8 mouse cellular contexts compared by ENCODE assay signal in genomic region chrX:105928861-105929477, GRCm38 (mm10). TPM values are rescaled to one million over a fixed set of nuclear protein-coding genes. Genes with fewer than 3 reads are reported as not detected.
A peak's percentile ranks its signal among the peaks of the same experiment; 100 is the strongest.
DNase-seq lines count a peak whose midpoint lies in the region; ATAC-seq and TF ChIP-seq lines count a peak whose summit lies in the region.

Atrx (minus strand) TSS chrX:105929403.

- H3K36me3 ChIP-seq in embryonic facial prominence, embryonic 12.5 days = no peaks in the 10 kb centered on the region
- H3K36me3 ChIP-seq in kidney, adult 2 months (ENCODE audit: control insufficient read depth, insufficient read depth, low read length) = no peaks in the 10 kb centered on the region
- H3K36me3 ChIP-seq in limb, embryonic 12.5 days = no peaks in the 10 kb centered on the region
- no peaks in the 10 kb centered on the region for H3K36me3 ChIP-seq in midbrain, embryonic 15.5 days (replicated peaks)
- no peaks in the 10 kb centered on the region for H3K36me3 ChIP-seq in spleen, adult 2 months (ENCODE audit: control insufficient read depth, insufficient read depth, low read length)

- peak within 1 kb of the TSS; percentile 80 for H3K9ac ChIP-seq in embryonic facial prominence, embryonic 12.5 days
- peak within 1 kb of the TSS; percentile 88 for H3K9ac ChIP-seq in limb, embryonic 12.5 days (replicated peaks)
- H3K9ac ChIP-seq in midbrain, embryonic 15.5 days = peak within 1 kb of the TSS; percentile 84

- peaks cover 5% of the 10 kb centered on the region; the same call in 1 of the 2 replicates for H3K4me1 ChIP-seq in embryonic facial prominence, embryonic 12.5 days
- peaks cover 6% of the 10 kb centered on the region; the same call in 1 of the 2 replicates for H3K4me1 ChIP-seq in kidney, adult 2 months (ENCODE audit: control insufficient read depth, insufficient read depth, low read length)
- peaks cover 7% of the 10 kb centered on the region; the same call in 1 of the 2 replicates for H3K4me1 ChIP-seq in limb, embryonic 12.5 days (replicated peaks)
- peaks cover 13% of the 10 kb centered on the region for H3K4me1 ChIP-seq in midbrain, embryonic 15.5 days
- H3K4me1 ChIP-seq in spleen, adult 2 months (ENCODE audit: control insufficient read depth, insufficient read depth, insufficient read length) = peaks cover 5% of the 10 kb centered on the region; the same call in 1 of the 2 replicates

- H3K27me3 ChIP-seq in embryonic facial prominence, embryonic 12.5 days = no peaks in the 10 kb centered on the region
- no peaks in the 10 kb centered on the region for H3K27me3 ChIP-seq in kidney, adult 2 months (replicated peaks; ENCODE audit: control insufficient read depth, insufficient read depth, low read length)
- H3K27me3 ChIP-seq in limb, embryonic 12.5 days = peaks cover 5% of the 10 kb centered on the region; the same call in 1 of the 2 replicates
- H3K27me3 ChIP-seq in midbrain, embryonic 15.5 days (replicated peaks) = no peaks in the 10 kb centered on the region
- H3K27me3 ChIP-seq in spleen, adult 2 months (ENCODE audit: control insufficient read depth, insufficient read depth, low read length) = no peaks in the 10 kb centered on the region

- DNase-seq in urinary bladder, adult 18-20 months (ENCODE audit: low spot score in 2 of 2) = peak; percentile 41 to 42
- no peak for DNase-seq in urinary bladder, postnatal 10 days (ENCODE audit: low spot score)
- peak; percentile 98 for DNase-seq in heart, adult 11 months
- peak; percentile 88 for DNase-seq in kidney, adult 2 months
- peak; percentile 59 to 65 for DNase-seq in spleen, adult 2 months (ENCODE audit: low read depth in 1 of 2, low spot score in 2 of 2)

- peak; percentile 91 for ATAC-seq in embryonic facial prominence, embryonic 12.5 days (ENCODE audit: insufficient number of reproducible peaks, insufficient read depth, low FRiP score, low TSS enrichment)
- peak; percentile 90 for ATAC-seq in limb, embryonic 12.5 days (ENCODE audit: insufficient number of reproducible peaks, insufficient read depth, low FRiP score, low TSS enrichment, low read depth)
- ATAC-seq in midbrain, embryonic 15.5 days (replicated peaks) = peak; percentile 97

- peak within 1 kb of the TSS; percentile 63 for H3K4me3 ChIP-seq in embryonic facial prominence, embryonic 12.5 days
- H3K4me3 ChIP-seq in kidney, adult 2 months (ENCODE audit: insufficient read depth, low read depth, low read length) = peak within 1 kb of the TSS; percentile 100
- peak within 1 kb of the TSS; percentile 62 for H3K4me3 ChIP-seq in limb, embryonic 12.5 days (replicated peaks)
- H3K4me3 ChIP-seq in midbrain, embryonic 15.5 days = peak within 1 kb of the TSS; percentile 66
- peak within 1 kb of the TSS; percentile 88 for H3K4me3 ChIP-seq in spleen, adult 2 months (ENCODE audit: extremely low read depth, insufficient read depth, insufficient read length)

- peak; percentile 61 for TF ChIP-seq POLR2A in kidney, adult 2 months (IDR thresholded peaks at IDR 0.05; ENCODE audit: low read depth, low read length)
- peak; percentile 13; the same call in 1 of the 2 replicates for TF ChIP-seq POLR2A in spleen, adult 2 months (IDR thresholded peaks at IDR 0.05; ENCODE audit: low read depth, low read length)

- WGBS in embryonic facial prominence, embryonic 12.5 days = 11% methylated on average over 42 of the region's 42 CpGs
- WGBS in kidney, adult 2 months = under 1% methylated on average over 38 of the region's 42 CpGs
- WGBS in limb, embryonic 12.5 days = 18% methylated on average over 41 of the region's 42 CpGs
- WGBS in midbrain, embryonic 15.5 days = 20% methylated on average over 42 of the region's 42 CpGs
- 34% methylated on average over 42 of the region's 42 CpGs for WGBS in spleen, adult 2 months

- no peak for TF ChIP-seq CTCF in kidney, adult 2 months (conservative IDR thresholded peaks at IDR 0.05; ENCODE audit: insufficient read depth, insufficient read length, low read depth, low read length)
- TF ChIP-seq CTCF in spleen, adult 2 months (IDR thresholded peaks at IDR 0.05; ENCODE audit: extremely low read depth, insufficient read depth, insufficient read length, insufficient replicate concordance) = no peak

- peak within 1 kb of the TSS; percentile 45 for H3K4me2 ChIP-seq in embryonic facial prominence, embryonic 12.5 days (replicated peaks)
- peak within 1 kb of the TSS; percentile 58 for H3K4me2 ChIP-seq in limb, embryonic 12.5 days
- H3K4me2 ChIP-seq in midbrain, embryonic 15.5 days = peak within 1 kb of the TSS; percentile 51

- peak within 1 kb of the TSS; percentile 92 for H3K27ac ChIP-seq in embryonic facial prominence, embryonic 12.5 days
- H3K27ac ChIP-seq in kidney, adult 2 months (ENCODE audit: insufficient read depth, low read depth, low read length) = peak within 1 kb of the TSS; percentile 100
- peak within 1 kb of the TSS; percentile 94 for H3K27ac ChIP-seq in limb, embryonic 12.5 days
- peak within 1 kb of the TSS; percentile 95 for H3K27ac ChIP-seq in midbrain, embryonic 15.5 days
- H3K27ac ChIP-seq in spleen, adult 2 months (ENCODE audit: insufficient read depth, low read length) = peak within 1 kb of the TSS; percentile 97

- no peaks in the 10 kb centered on the region for H3K9me3 ChIP-seq in embryonic facial prominence, embryonic 12.5 days
- H3K9me3 ChIP-seq in limb, embryonic 12.5 days = peaks cover 3% of the 10 kb centered on the region; the same call in 1 of the 2 replicates
- no peaks in the 10 kb centered on the region for H3K9me3 ChIP-seq in midbrain, embryonic 15.5 days

RNA-seq across cellular contexts. Expression of gene Atrx, which starts in this region (rescaled TPM):
- polyA plus RNA-seq in embryonic facial prominence, embryonic 12.5 days (2016; fragmentation: Nextera tagmentation; extraction: Ambion mirVana) = 239 and 250 TPM in 2 replicates
- 15.1 and 17.1 TPM in 2 replicates for polyA plus RNA-seq in kidney, adult 2 months (2012; rRNA removed)
- 252 and 261 TPM in 2 replicates for polyA plus RNA-seq in limb, embryonic 12.5 days (2016; fragmentation: Nextera tagmentation; extraction: Ambion mirVana)
- polyA plus RNA-seq in midbrain, embryonic 15.5 days (2015; fragmentation: Nextera tagmentation; extraction: Ambion mirVana) = 256 and 279 TPM in 2 replicates
- 31.7 and 55.3 TPM in 2 replicates for polyA plus RNA-seq in spleen, adult 2 months (2012; rRNA removed)
